Mouse (Mus musculus) kidney, postnatal 14 days (tissue): ENCODE measurements at regions not wholly inside any gene's neighbourhood (a gene's known extent, or its start where the extent isn't known, plus 50 kb on each side); places are given as distances from the start of the nearest gene placed in this dataset.

Experiments used
- DNase-seq: peaks from one replicate; pipeline ENCODE4 v3.0.0; 2022; ENCODE audit warnings: mixed read lengths

- no peak for DNase-seq
These were observed 569.4 kb upstream of the Mki67 start for GRCm38 (mm10) chr7:136285606-136286005.

GRCm38 (mm10) chr7:136293536-136294145 lies 577.5 kb upstream of the Mki67 start:
- DNase-seq: peak; percentile 60

GRCm38 (mm10) chr7:136294445-136294844 lies 578.3 kb upstream of the Mki67 start:
- peak; percentile 23 for DNase-seq

- DNase-seq: peak; percentile 26
These were observed 581.8 kb upstream of the Mki67 start for GRCm38 (mm10) chr7:136297901-136298513.

GRCm38 (mm10) chr7:136306137-136306536 lies 588.3 kb upstream of the Mgmt start:
- DNase-seq: no peak

- no peak for DNase-seq
These were observed 585.6 kb upstream of the Mgmt start for GRCm38 (mm10) chr7:136308765-136309164.

GRCm38 (mm10) chr7:136327281-136327680 lies 567.1 kb upstream of the Mgmt start:
- no peak for DNase-seq

GRCm38 (mm10) chr7:136330431-136330830 lies 564.0 kb upstream of the Mgmt start:
- DNase-seq: no peak

- no peak for DNase-seq
These were observed 561.6 kb upstream of the Mgmt start for GRCm38 (mm10) chr7:136332805-136333204.

- no peak for DNase-seq
These were observed 552.7 kb upstream of the Mgmt start for GRCm38 (mm10) chr7:136341599-136342210.

- DNase-seq: no peak
These were observed 552.1 kb upstream of the Mgmt start for GRCm38 (mm10) chr7:136342211-136342799.

- peak; percentile 90 for DNase-seq
These were observed 551.6 kb upstream of the Mgmt start for GRCm38 (mm10) chr7:136342822-136343221.

- DNase-seq: no peak
These were observed 550.9 kb upstream of the Mgmt start for GRCm38 (mm10) chr7:136343494-136343893.

- DNase-seq: no peak
These were observed 549.4 kb upstream of the Mgmt start for GRCm38 (mm10) chr7:136345051-136345450.

- peak; percentile 26 for DNase-seq
These were observed 547.9 kb upstream of the Mgmt start for GRCm38 (mm10) chr7:136346531-136346930.

- DNase-seq: peak; percentile 23
These were observed 546.1 kb upstream of the Mgmt start for GRCm38 (mm10) chr7:136348309-136348708.

GRCm38 (mm10) chr7:136349651-136350050 lies 544.8 kb upstream of the Mgmt start:
- no peak for DNase-seq

- DNase-seq: no peak
These were observed 537.4 kb upstream of the Mgmt start for GRCm38 (mm10) chr7:136357011-136357410.

- DNase-seq: no peak
These were observed 528.8 kb upstream of the Mgmt start for GRCm38 (mm10) chr7:136365318-136366211.

GRCm38 (mm10) chr7:136377259-136377658 lies 517.2 kb upstream of the Mgmt start:
- DNase-seq: no peak

GRCm38 (mm10) chr7:136377742-136378141 lies 516.7 kb upstream of the Mgmt start:
- DNase-seq: peak; percentile 11

GRCm38 (mm10) chr7:136378321-136378720 lies 516.1 kb upstream of the Mgmt start:
- no peak for DNase-seq

GRCm38 (mm10) chr7:136379319-136379718 lies 515.1 kb upstream of the Mgmt start:
- DNase-seq: peak; percentile 48
